Mouse (Mus musculus) liver, embryonic 14.5 days (tissue): Measurements from ENCODE around the gene Aqp2.

Experiments used
- CTCF ChIP-seq: IDR thresholded peaks from 2 replicates; pipeline ENCODE4 v1.5.1; 2016; ENCODE audit warnings: antibody characterized with exemption, low read depth, control low read depth
- EP300 ChIP-seq: IDR thresholded peaks from 2 replicates; pipeline ENCODE4 v1.6.1; 2016; ENCODE audit warnings: antibody characterized with exemption, low read depth

- no peak for TF ChIP-seq CTCF
- no peak for TF ChIP-seq EP300
Observed at GRCm38 (mm10) chr15:99599245-99600070, 20.6 kb downstream of the Aqp2 start.
